Mouse (Mus musculus): Measurements from ENCODE around the gene Map2k6. TPM values are rescaled to one million over a fixed set of nuclear protein-coding genes. Genes with fewer than 3 reads are reported as not detected.

The Map2k6 gene
- polyA plus RNA-seq, 1 experiment: 2.9 TPM

DNA sequence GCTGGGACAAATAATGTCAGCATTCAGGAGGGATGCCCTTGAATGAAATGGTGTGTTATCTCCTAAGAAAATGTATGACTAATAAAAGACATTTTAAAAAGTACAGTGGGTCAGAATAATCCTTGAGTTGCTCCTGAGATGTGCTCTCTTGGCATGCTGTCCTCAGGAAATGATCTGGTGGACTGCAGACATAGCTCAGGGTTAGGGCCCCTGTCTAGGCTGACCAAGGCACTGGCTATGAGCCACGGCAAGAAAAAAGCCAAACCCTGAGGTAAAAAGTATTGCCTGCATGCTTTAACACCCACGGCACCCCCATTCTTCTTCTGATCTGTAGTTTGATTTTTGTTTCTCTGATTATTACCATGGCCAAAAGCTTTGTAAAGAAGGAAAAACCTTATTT lies 124.0 kb downstream of the Map2k6 start:
- no peak overlapping the region for H3K4me2 ChIP-seq (ENCODE audit: low read depth)
- no peaks in the 10 kb centered on the region for H3K27me3 ChIP-seq (ENCODE audit: control insufficient read depth, insufficient read depth, insufficient read length)
- no peaks in the 10 kb centered on the region for H3K36me3 ChIP-seq (ENCODE audit: control insufficient read depth, insufficient read depth)
- no peaks in the 10 kb centered on the region for H3K79me2 ChIP-seq (ENCODE audit: control insufficient read depth, insufficient read depth)
- H3ac ChIP-seq (ENCODE audit: control insufficient read depth, insufficient read length): no peak overlapping the region
- TF ChIP-seq TCF12 (IDR thresholded peaks at IDR 0.05; ENCODE audit: insufficient read depth, poor library complexity, severe bottlenecking): no peak
- TF ChIP-seq MYOG (IDR thresholded peaks at IDR 0.05; ENCODE audit: control insufficient read depth in 1 of 3, insufficient read depth in 1 of 3, insufficient read length in 2 of 3, low read depth in 2 of 3): no peak
- TF ChIP-seq TCF3 (IDR thresholded peaks at IDR 0.05; ENCODE audit: insufficient read length, low read depth): no peak
- no peak for TF ChIP-seq MYOD1 (IDR thresholded peaks at IDR 0.05; ENCODE audit: control insufficient read depth in 1 of 3, insufficient read length in 2 of 3, low read depth in 2 of 3)
- TF ChIP-seq POLR2AphosphoS2 (IDR thresholded peaks at IDR 0.05; ENCODE audit: insufficient read length, low read depth): no peak
- TF ChIP-seq E2F4 (IDR thresholded peaks at IDR 0.05; ENCODE audit: insufficient read depth): no peak
- H3K4me3 ChIP-seq: no peak overlapping the region

DNA sequence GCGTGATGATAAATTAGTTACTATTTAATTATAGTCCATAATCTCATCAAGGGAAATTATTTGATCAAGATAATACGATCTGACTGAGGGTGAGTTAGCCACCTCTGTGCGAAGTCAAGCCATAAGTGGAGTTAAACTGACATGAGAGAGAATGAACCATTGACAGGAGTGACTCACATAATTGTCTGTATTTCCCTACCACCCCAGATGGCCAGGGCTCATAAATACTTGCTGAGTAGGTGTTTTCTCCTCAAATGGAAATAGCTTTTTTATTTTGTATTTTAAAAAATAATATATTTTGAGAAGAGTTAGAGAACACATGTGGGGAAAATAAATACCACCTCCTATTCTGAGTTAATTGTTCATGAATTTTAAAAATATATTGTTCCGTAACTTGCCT lies 127.2 kb downstream of the Map2k6 start:
- Histone ChIP-seq H3ac (ENCODE audit: control insufficient read depth, insufficient read length) (no peak overlapping the region), H3K36me3 (ENCODE audit: control insufficient read depth, insufficient read depth) (no peaks in the 10 kb centered on the region), H3K27me3 (ENCODE audit: control insufficient read depth, insufficient read depth, insufficient read length) (no peaks in the 10 kb centered on the region), H3K4me2 (ENCODE audit: low read depth) (no peak overlapping the region), H3K79me2 (ENCODE audit: control insufficient read depth, insufficient read depth) (no peaks in the 10 kb centered on the region), H3K4me3 (no peak overlapping the region)
- TF ChIP-seq MAX (IDR thresholded peaks at IDR 0.05; ENCODE audit: low read depth) (no peak), SRF (IDR thresholded peaks at IDR 0.05; ENCODE audit: control insufficient read depth, insufficient read length, low read depth) (no peak), MYOD1 (IDR thresholded peaks at IDR 0.05; ENCODE audit: control insufficient read depth in 1 of 3, insufficient read length in 2 of 3, low read depth in 2 of 3) (no peak), REST (IDR thresholded peaks at IDR 0.05; ENCODE audit: insufficient read depth, insufficient read length) (no peak), E2F4 (IDR thresholded peaks at IDR 0.05; ENCODE audit: insufficient read depth) (no peak), POLR2AphosphoS2 (IDR thresholded peaks at IDR 0.05; ENCODE audit: insufficient read length, low read depth) (no peak), POLR2A (IDR thresholded peaks at IDR 0.05; ENCODE audit: insufficient read length, low read depth) (no peak), MYOG (IDR thresholded peaks at IDR 0.05; ENCODE audit: control insufficient read depth in 1 of 3, insufficient read depth in 1 of 3, insufficient read length in 2 of 3, low read depth in 2 of 3) (no peak), CEBPB (IDR thresholded peaks at IDR 0.05; ENCODE audit: insufficient read depth, poor library complexity, severe bottlenecking) (no peak), USF1 (IDR thresholded peaks at IDR 0.05; ENCODE audit: low read depth) (no peak), TCF3 (IDR thresholded peaks at IDR 0.05; ENCODE audit: insufficient read length, low read depth) (no peak), TCF12 (IDR thresholded peaks at IDR 0.05; ENCODE audit: insufficient read depth, poor library complexity, severe bottlenecking) (no peak)

DNA sequence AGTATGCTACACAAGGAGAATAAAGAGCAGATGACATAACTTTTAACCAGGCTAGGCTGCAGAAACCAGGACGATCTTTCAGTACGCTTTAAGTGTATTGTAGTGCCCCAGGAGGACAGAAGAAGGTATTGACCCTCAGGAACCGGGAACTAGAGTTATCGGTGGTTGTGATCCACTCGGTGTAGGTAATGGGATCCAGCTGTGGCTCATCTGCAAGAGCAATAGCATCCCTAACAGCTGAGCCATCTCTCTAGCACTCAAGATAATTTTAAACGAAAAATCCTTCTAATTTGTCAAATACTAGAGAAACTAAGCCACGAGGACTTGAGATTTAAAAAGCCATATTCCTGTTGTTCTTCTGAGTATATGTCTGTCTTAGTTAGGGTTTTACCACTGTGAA lies 132.2 kb downstream of the Map2k6 start:
- Histone ChIP-seq H3K4me3 (no peak overlapping the region), H3K4me2 (ENCODE audit: low read depth) (no peak overlapping the region), H3ac (ENCODE audit: control insufficient read depth, insufficient read length) (no peak overlapping the region), H3K36me3 (ENCODE audit: control insufficient read depth, insufficient read depth) (no peaks in the 10 kb centered on the region), H3K27me3 (ENCODE audit: control insufficient read depth, insufficient read depth, insufficient read length) (no peaks in the 10 kb centered on the region), H3K79me2 (ENCODE audit: control insufficient read depth, insufficient read depth) (no peaks in the 10 kb centered on the region)
- TF ChIP-seq POLR2AphosphoS2 (IDR thresholded peaks at IDR 0.05; ENCODE audit: insufficient read length, low read depth): no peak
- no peak for TF ChIP-seq SRF (IDR thresholded peaks at IDR 0.05; ENCODE audit: control insufficient read depth, insufficient read length, low read depth)
- no peak for TF ChIP-seq REST (IDR thresholded peaks at IDR 0.05; ENCODE audit: insufficient read depth, insufficient read length)
- TF ChIP-seq USF1 (IDR thresholded peaks at IDR 0.05; ENCODE audit: low read depth): no peak
- TF ChIP-seq TCF12 (IDR thresholded peaks at IDR 0.05; ENCODE audit: insufficient read depth, poor library complexity, severe bottlenecking): no peak

DNA sequence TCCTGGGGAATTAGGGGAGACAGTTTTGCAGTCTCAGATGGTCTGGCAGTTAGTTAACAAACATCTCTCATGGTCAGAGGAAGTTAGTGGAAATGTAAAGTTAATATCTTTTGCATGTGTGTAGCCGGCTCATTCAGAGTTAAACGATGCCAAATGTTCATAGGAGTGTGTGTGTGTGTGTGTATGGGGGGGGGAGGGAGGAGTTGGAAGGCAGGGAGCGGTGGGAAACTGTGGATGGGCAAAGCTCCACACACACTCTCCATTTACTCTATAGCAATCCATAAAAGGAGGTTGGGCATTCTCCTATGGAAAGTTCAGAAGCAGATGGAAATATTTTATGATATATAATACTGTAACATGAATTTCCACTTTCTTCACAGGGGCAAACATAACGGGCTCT lies 135.9 kb downstream of the Map2k6 start:
- no peaks in the 10 kb centered on the region for H3K79me2 ChIP-seq (ENCODE audit: control insufficient read depth, insufficient read depth)
- H3K27me3 ChIP-seq (ENCODE audit: control insufficient read depth, insufficient read depth, insufficient read length): no peaks in the 10 kb centered on the region
- H3K36me3 ChIP-seq (ENCODE audit: control insufficient read depth, insufficient read depth): no peaks in the 10 kb centered on the region
- H3K4me3 ChIP-seq: no peak overlapping the region
- no peak for TF ChIP-seq MYOD1 (IDR thresholded peaks at IDR 0.05; ENCODE audit: control insufficient read depth in 1 of 3, insufficient read length in 2 of 3, low read depth in 2 of 3)
- TF ChIP-seq E2F4 (IDR thresholded peaks at IDR 0.05; ENCODE audit: insufficient read depth): no peak
- no peak for TF ChIP-seq MAX (IDR thresholded peaks at IDR 0.05; ENCODE audit: low read depth)
- no peak for TF ChIP-seq MYOG (IDR thresholded peaks at IDR 0.05; ENCODE audit: control insufficient read depth in 1 of 3, insufficient read depth in 1 of 3, insufficient read length in 2 of 3, low read depth in 2 of 3)
- TF ChIP-seq POLR2A (IDR thresholded peaks at IDR 0.05; ENCODE audit: insufficient read length, low read depth): no peak
- H3K4me2 ChIP-seq (ENCODE audit: low read depth): no peak overlapping the region
- no peak overlapping the region for H3ac ChIP-seq (ENCODE audit: control insufficient read depth, insufficient read length)

DNA sequence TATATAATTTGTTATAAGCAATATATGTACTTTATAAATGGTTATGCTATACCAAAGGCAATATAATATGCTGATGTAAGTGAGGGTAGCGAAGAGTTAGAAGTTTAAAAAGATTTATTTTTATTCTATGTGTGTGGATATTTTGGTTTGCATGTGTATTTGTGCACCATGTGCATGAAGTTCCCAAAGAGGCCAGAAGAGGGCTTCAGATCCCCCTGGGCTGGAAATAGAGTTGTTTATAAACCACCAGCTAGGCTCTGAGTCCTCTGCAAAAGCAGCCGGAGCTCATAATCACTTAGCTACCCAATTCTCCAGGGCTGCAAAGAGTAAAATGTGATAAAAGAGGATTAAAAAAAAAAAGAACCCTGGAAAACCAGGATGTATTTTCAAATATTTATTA lies 137.6 kb downstream of the Map2k6 start:
- Histone ChIP-seq H3K79me2 (ENCODE audit: control insufficient read depth, insufficient read depth) (no peaks in the 10 kb centered on the region), H3K36me3 (ENCODE audit: control insufficient read depth, insufficient read depth) (no peaks in the 10 kb centered on the region), H3K4me3 (no peak overlapping the region), H3ac (ENCODE audit: control insufficient read depth, insufficient read length) (no peak overlapping the region), H3K4me2 (ENCODE audit: low read depth) (no peak overlapping the region), H3K27me3 (ENCODE audit: control insufficient read depth, insufficient read depth, insufficient read length) (no peaks in the 10 kb centered on the region)
- no peak for TF ChIP-seq REST (IDR thresholded peaks at IDR 0.05; ENCODE audit: insufficient read depth, insufficient read length)
- TF ChIP-seq MYOG (IDR thresholded peaks at IDR 0.05; ENCODE audit: control insufficient read depth in 1 of 3, insufficient read depth in 1 of 3, insufficient read length in 2 of 3, low read depth in 2 of 3): no peak
- TF ChIP-seq MYOD1 (IDR thresholded peaks at IDR 0.05; ENCODE audit: control insufficient read depth in 1 of 3, insufficient read length in 2 of 3, low read depth in 2 of 3): no peak
- no peak for TF ChIP-seq CEBPB (IDR thresholded peaks at IDR 0.05; ENCODE audit: insufficient read depth, poor library complexity, severe bottlenecking)
- TF ChIP-seq TCF12 (IDR thresholded peaks at IDR 0.05; ENCODE audit: insufficient read depth, poor library complexity, severe bottlenecking): no peak
- no peak for TF ChIP-seq POLR2A (IDR thresholded peaks at IDR 0.05; ENCODE audit: insufficient read length, low read depth)
- TF ChIP-seq POLR2AphosphoS2 (IDR thresholded peaks at IDR 0.05; ENCODE audit: insufficient read length, low read depth): no peak
- TF ChIP-seq E2F4 (IDR thresholded peaks at IDR 0.05; ENCODE audit: insufficient read depth): no peak
- TF ChIP-seq SRF (IDR thresholded peaks at IDR 0.05; ENCODE audit: control insufficient read depth, insufficient read length, low read depth): no peak
- TF ChIP-seq TCF3 (IDR thresholded peaks at IDR 0.05; ENCODE audit: insufficient read length, low read depth): no peak
- TF ChIP-seq USF1 (IDR thresholded peaks at IDR 0.05; ENCODE audit: low read depth): no peak
- no peak for TF ChIP-seq MAX (IDR thresholded peaks at IDR 0.05; ENCODE audit: low read depth)
